Mouse (Mus musculus) adrenal gland, postnatal 14 days (tissue): ENCODE data around the gene Wdr61. TPM values are rescaled to one million over a fixed set of nuclear protein-coding genes. Genes with fewer than 3 reads are reported as not detected.

Experiments
- DNase-seq: peaks from one replicate; pipeline ENCODE4 v3.0.0; 2021; ENCODE audit warnings: mixed read lengths
- microRNA-seq, 2 experiments: library from miRNA; unstranded; fragments of <30 nt; microRNA quantifications; one replicate each; pipeline ENCODE4 v1.2.0; 2021
- total RNA-seq: library from RNA; stranded (reverse); gene quantifications from 2 replicates; pipeline ENCODE4 v1.2.3, GENCODE M21; 2021

The Wdr61 gene
- total RNA-seq, 1 experiment from 2014 or later = 72.6 TPM

- no peak for DNase-seq
These were observed 51.5 kb downstream of the Wdr61 start for GRCm38 (mm10) chr9:54682846-54683245.

GRCm38 (mm10) chr9:54676531-54676986, 57.8 kb downstream of the Wdr61 start:
- peak; percentile 84 for DNase-seq

DNA sequence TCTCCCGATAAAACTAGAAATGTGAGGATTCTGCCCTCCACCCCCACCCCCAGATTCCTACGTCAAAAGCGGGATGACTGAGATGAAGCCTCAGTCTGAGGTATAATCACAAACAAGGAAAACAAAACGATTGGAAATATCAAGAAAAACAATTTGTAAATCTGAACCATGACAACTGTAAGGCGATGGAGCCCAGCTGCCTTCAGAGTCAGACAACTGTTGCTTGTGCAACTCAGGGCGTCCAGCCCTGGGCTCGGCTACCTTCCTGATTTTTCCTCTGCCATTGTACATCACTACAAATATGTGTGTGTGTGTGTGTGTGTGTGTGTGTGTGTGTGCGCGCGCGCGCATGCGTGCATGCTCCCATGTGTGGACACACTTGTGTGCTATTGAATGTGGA, 60.4 kb downstream of the Wdr61 start:
- DNase-seq = no peak

DNA sequence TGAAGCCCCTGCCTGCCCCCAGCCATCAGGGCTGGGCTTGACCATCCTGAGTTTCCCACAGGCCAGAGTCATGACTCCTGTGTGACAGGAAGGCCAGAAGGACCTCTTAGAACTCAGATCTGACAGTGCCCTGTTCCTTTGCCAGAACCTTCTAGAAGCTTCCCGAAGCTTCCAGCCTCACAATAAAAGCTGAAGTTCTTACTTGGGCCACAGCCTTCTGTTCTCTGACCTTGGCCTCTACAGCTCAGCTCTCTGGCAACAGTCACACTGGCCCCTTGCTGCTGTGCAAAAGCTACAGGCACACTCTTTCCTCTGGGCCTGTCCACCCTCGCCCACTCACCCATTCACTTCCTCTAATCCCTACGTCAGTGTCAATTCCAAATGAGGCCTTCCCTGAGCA, 62.4 kb downstream of the Wdr61 start:
- peak; percentile 45 for DNase-seq

- no peak for DNase-seq
These were observed 65.9 kb downstream of the Wdr61 start for GRCm38 (mm10) chr9:54668455-54668854.

DNA sequence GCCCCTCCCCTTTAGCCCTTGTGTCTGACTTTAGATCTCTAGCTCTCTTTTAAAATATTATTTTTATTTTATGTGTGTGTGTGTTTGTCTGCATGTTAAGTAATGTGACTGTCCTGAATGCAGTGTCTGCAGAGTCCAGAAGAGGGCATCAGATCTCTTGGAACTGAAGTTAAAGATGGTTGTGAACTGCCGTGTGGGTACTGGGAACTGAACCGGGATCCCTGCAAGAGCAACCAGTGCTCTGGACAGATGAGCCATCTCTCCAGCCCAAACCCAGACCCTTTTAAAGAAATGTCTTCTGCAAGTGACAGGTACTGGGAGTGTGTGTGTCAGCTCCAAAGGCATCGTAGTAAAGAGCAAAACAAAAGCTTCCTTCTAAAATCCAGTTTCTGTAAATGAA, 68.2 kb downstream of the Wdr61 start:
- DNase-seq = no peak

Small RNA genes lying within 50 kb of the gene (microRNA-seq; reads per million reads assigned to microRNA genes)
- 0 to 0.43 reads per million in 2 experiments for gene Mir5710

Other genes starting within 250 kb of the Wdr61 start
- gene Dmxl2, start 232.9 kb downstream of the Wdr61 start, total RNA-seq = 13.8 and 17.0 TPM in 2 replicates
- not detected in 2 replicates for gene Sh2d7, start 195.5 kb downstream of the Wdr61 start, total RNA-seq
- gene Cib2, start 174.3 kb downstream of the Wdr61 start, total RNA-seq = 96.9 and 114 TPM in 2 replicates
- gene Idh3a, start 148.2 kb downstream of the Wdr61 start, total RNA-seq = 704 and 811 TPM in 2 replicates
- gene Acsbg1, start 72.6 kb downstream of the Wdr61 start, total RNA-seq = 68.3 and 86.2 TPM in 2 replicates
- gene Dnaja4, start 35.6 kb downstream of the Wdr61 start, total RNA-seq = 15.7 and 18.2 TPM in 2 replicates
- gene Crabp1, start 30.2 kb upstream of the Wdr61 start, total RNA-seq = 6.5 and 8.2 TPM in 2 replicates
- gene Ireb2, start 129.3 kb upstream of the Wdr61 start, total RNA-seq = 48.8 and 53.9 TPM in 2 replicates
- gene Hykk, start 182.8 kb upstream of the Wdr61 start, total RNA-seq = 2.4 and 8.6 TPM in 2 replicates
- 183 and 205 TPM in 2 replicates for gene Psma4, start 216.3 kb upstream of the Wdr61 start, total RNA-seq
- gene AY074887, start 216.5 kb upstream of the Wdr61 start, total RNA-seq = not detected in 2 replicates
- 0.85 and 1.2 TPM in 2 replicates for gene Chrna5, start 246.4 kb upstream of the Wdr61 start, total RNA-seq